Mouse (Mus musculus): ENCODE data around the gene 4430402I18Rik. TPM values are rescaled to one million over a fixed set of nuclear protein-coding genes. Genes with fewer than 3 reads are reported as not detected.

The 4430402I18Rik gene
- polyA plus RNA-seq, 1 experiment from 2014 or later: 0.19 TPM

DNA sequence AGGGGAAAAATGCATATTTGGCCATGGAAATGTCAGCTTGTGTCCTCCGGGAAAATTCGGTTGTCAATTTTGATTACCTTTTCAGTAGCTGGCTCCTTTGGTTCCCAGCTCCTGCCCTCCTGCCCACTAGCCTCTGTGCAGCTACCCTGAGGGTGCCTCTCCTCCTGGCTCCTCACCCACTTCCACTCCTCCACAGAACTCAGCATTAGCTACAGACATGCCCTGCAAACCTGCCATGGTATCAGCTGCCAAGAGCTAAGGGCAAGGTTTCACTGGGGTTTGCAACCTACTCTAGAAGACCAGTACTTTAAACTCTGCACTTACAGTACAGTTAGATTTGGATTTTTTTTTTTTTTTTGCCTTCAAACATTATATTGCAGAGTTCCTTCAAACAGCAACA lies 88.1 kb downstream of the 4430402I18Rik start:
- H3K9ac ChIP-seq (ENCODE audit: low read length): no peak overlapping the region
- no peaks in the 10 kb centered on the region for H3K9me3 ChIP-seq (ENCODE audit: control insufficient read depth, low read length)
- H3K4me3 ChIP-seq (ENCODE audit: low read depth, low read length): no peak overlapping the region
- no peaks in the 10 kb centered on the region for H3K27me3 ChIP-seq (ENCODE audit: control insufficient read depth, insufficient read depth, low read length)
- H3K36me3 ChIP-seq (ENCODE audit: control insufficient read depth, insufficient read depth, low read length): no peaks in the 10 kb centered on the region
- ATAC-seq (replicated peaks; ENCODE audit: low FRiP score) (no peak), DNase-seq (ENCODE audit: low spot score) (no peak)
- no peak overlapping the region for H3K27ac ChIP-seq (ENCODE audit: low read depth, low read length)
- H3K4me1 ChIP-seq (replicated peaks; ENCODE audit: control insufficient read depth, insufficient read depth, low read length): no peaks in the 10 kb centered on the region
- no peak overlapping the region for H3K4me2 ChIP-seq (ENCODE audit: low read depth, low read length, severe bottlenecking)
- 88% methylated on average over 2 of the region's 2 CpGs for WGBS

DNA sequence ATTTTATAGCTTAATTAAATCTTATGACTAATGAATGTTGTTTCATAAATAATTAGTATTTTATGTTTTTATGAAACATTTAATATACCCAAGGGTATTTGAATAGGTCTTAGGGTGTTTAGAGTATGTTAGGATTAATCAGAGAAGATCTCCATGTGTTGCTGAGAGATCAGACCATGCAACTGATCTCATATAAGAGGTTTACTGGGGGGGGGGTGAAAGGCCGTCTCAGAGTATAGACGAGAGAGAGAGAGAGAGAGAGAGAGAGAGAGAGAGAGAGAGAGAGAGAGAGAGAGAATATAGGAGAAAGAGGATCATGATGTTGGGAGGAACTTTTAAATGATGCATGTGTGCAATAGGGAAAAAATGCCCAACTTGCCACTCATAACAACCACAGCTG lies 97.2 kb downstream of the 4430402I18Rik start:
- DNase-seq (ENCODE audit: low spot score): no peak
- WGBS: 67% methylated on average over 2 of the region's 2 CpGs
- Histone ChIP-seq H3K4me2 (ENCODE audit: low read depth, low read length, severe bottlenecking) (no peak overlapping the region), H3K36me3 (ENCODE audit: control insufficient read depth, insufficient read depth, low read length) (no peaks in the 10 kb centered on the region), H3K9ac (ENCODE audit: low read length) (no peak overlapping the region), H3K27ac (ENCODE audit: low read depth, low read length) (no peak overlapping the region), H3K9me3 (ENCODE audit: control insufficient read depth, low read length) (no peaks in the 10 kb centered on the region), H3K4me3 (ENCODE audit: low read depth, low read length) (no peak overlapping the region), H3K4me1 (replicated peaks; ENCODE audit: control insufficient read depth, insufficient read depth, low read length) (no peaks in the 10 kb centered on the region), H3K27me3 (ENCODE audit: control insufficient read depth, insufficient read depth, low read length) (no peaks in the 10 kb centered on the region)
- no peak for ATAC-seq (replicated peaks; ENCODE audit: low FRiP score)

DNA sequence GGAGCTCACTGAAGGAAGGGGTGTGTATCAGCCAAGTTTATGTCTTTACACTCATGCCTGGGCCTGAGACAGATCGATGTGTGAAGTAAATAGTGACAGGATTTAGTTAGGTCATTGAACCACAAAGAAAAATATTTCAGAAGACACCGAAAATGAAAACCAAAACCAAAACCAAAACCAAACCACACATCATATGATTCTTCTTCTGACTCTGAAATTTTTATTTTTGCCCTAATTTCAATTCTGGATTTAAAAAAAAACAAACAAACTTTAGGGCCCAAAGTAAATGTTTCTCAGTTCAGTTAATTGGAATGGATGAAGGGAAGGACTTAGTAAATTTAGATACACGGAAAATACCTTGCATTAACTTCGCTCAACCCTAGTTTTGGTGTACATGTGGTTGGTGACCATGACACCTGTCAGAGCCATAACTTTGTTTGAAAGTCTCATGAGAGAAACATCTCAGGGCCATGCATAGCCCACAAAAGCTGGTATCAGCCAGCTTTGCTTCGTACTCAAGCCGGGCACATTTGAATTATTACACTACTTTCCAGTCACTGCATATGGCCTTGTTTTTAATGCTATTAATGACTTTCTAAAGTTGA lies 98.2 kb downstream of the 4430402I18Rik start:
- DNase-seq (ENCODE audit: low spot score) (peak; percentile 11), ATAC-seq (replicated peaks; ENCODE audit: low FRiP score) (no peak)
- H3K27me3 ChIP-seq (ENCODE audit: control insufficient read depth, insufficient read depth, low read length): no peaks in the 10 kb centered on the region
- H3K9me3 ChIP-seq (ENCODE audit: control insufficient read depth, low read length): no peaks in the 10 kb centered on the region
- no peaks in the 10 kb centered on the region for H3K36me3 ChIP-seq (ENCODE audit: control insufficient read depth, insufficient read depth, low read length)
- no peak overlapping the region for H3K4me3 ChIP-seq (ENCODE audit: low read depth, low read length)
- no peak overlapping the region for H3K4me2 ChIP-seq (ENCODE audit: low read depth, low read length, severe bottlenecking)
- no peaks in the 10 kb centered on the region for H3K4me1 ChIP-seq (replicated peaks; ENCODE audit: control insufficient read depth, insufficient read depth, low read length)
- no peak overlapping the region for H3K9ac ChIP-seq (ENCODE audit: low read length)
- WGBS: 90% methylated on average over 6 of the region's 6 CpGs
- no peak overlapping the region for H3K27ac ChIP-seq (ENCODE audit: low read depth, low read length)

DNA sequence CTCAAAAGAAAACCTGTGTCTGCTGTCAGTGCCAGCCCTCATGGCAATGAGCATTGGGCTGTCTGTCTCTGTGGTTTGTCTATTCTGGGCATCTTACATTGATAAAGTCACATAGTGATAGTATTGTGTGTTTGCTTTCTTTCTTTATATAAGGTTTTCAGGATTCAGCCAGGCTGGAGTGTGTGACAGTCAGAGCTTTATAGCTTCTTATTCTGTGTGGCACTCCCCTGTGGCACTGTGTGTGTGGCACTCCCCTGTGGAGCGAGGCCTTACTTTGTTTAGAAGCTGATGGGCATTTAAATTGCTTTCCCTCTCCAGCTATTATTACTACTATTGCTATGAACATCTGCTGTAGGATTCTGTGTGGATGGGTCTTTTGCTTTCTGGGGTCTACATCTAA lies 102.1 kb downstream of the 4430402I18Rik start:
- 92% methylated on average over 1 of the region's 1 CpGs for WGBS
- Histone ChIP-seq H3K4me2 (ENCODE audit: low read depth, low read length, severe bottlenecking) (no peak overlapping the region), H3K27me3 (ENCODE audit: control insufficient read depth, insufficient read depth, low read length) (no peaks in the 10 kb centered on the region), H3K4me1 (replicated peaks; ENCODE audit: control insufficient read depth, insufficient read depth, low read length) (no peaks in the 10 kb centered on the region), H3K4me3 (ENCODE audit: low read depth, low read length) (no peak overlapping the region), H3K27ac (ENCODE audit: low read depth, low read length) (no peak overlapping the region), H3K9ac (ENCODE audit: low read length) (no peak overlapping the region), H3K36me3 (ENCODE audit: control insufficient read depth, insufficient read depth, low read length) (no peaks in the 10 kb centered on the region), H3K9me3 (ENCODE audit: control insufficient read depth, low read length) (no peaks in the 10 kb centered on the region)
- ATAC-seq (replicated peaks; ENCODE audit: low FRiP score): no peak
- DNase-seq (ENCODE audit: low spot score): no peak

DNA sequence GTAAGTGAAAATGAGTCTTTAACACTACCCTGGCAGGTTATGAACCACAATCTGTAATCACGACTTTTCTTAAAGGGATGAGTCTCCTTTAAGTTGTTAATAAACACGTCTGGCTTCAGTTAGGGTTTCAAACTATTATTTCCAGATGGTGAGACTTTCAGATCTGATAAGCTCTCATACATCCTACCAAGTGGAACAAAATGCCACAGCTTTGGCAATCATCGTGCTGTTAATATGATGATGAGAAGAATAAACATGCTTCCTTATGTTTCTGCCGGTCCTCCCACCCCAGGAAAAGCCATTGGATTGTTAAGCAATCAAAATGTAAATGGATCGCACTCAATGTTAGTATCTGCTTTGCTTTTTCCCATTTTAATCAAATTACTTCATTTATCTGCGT lies 102.6 kb downstream of the 4430402I18Rik start:
- Histone ChIP-seq H3K27ac (ENCODE audit: low read depth, low read length) (no peak overlapping the region), H3K9ac (ENCODE audit: low read length) (no peak overlapping the region), H3K9me3 (ENCODE audit: control insufficient read depth, low read length) (no peaks in the 10 kb centered on the region), H3K36me3 (ENCODE audit: control insufficient read depth, insufficient read depth, low read length) (no peaks in the 10 kb centered on the region), H3K4me3 (ENCODE audit: low read depth, low read length) (no peak overlapping the region), H3K4me1 (replicated peaks; ENCODE audit: control insufficient read depth, insufficient read depth, low read length) (no peaks in the 10 kb centered on the region), H3K4me2 (ENCODE audit: low read depth, low read length, severe bottlenecking) (no peak overlapping the region), H3K27me3 (ENCODE audit: control insufficient read depth, insufficient read depth, low read length) (no peaks in the 10 kb centered on the region)
- DNase-seq (ENCODE audit: low spot score): no peak
- ATAC-seq (replicated peaks; ENCODE audit: low FRiP score): no peak
- 81% methylated on average over 6 of the region's 6 CpGs for WGBS

DNA sequence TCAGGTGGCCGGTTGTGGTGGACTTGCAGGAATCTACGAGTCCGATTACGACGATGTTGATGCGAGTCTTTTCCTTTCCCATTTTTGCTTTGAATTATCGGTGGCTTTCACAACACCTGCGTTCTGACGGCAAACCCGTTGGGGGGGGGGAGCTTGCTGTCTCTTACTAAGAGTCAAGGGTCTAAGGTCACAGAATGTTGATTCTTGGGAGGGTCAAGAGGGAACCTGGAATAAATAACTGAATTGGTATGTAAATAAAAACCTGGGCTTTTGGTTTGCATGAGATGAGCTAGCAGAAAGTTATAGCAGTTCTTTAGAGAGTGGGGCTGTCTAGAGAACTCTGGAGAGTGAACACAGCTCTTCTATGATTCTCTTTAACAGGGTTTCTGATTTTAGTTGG lies 104.0 kb downstream of the 4430402I18Rik start:
- no peak for ATAC-seq (replicated peaks; ENCODE audit: low FRiP score)
- 86% methylated on average over 10 of the region's 10 CpGs for WGBS
- no peaks in the 10 kb centered on the region for H3K4me1 ChIP-seq (replicated peaks; ENCODE audit: control insufficient read depth, insufficient read depth, low read length)

DNA sequence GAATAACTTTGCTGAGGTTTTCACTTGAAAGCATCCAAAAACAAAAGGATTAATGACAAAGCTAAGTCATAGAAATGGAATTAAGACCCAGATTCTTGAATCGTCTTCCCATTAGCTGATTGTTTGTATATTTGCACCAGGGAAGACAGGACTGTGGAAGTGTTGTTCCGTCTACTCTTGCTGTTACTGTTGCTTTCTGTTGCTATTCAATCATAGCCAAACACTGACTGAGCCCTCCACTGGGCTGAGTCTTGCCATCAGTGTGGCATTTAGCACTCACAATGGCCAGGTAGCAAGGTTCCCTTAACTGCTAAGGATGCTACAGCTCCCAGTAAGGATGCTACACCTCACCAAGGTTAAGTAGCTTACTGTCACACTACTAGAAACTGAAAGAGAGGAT lies 107.4 kb downstream of the 4430402I18Rik start:
- H3K27ac ChIP-seq (ENCODE audit: low read depth, low read length): no peak overlapping the region
- no peaks in the 10 kb centered on the region for H3K4me1 ChIP-seq (replicated peaks; ENCODE audit: control insufficient read depth, insufficient read depth, low read length)
- no peaks in the 10 kb centered on the region for H3K27me3 ChIP-seq (ENCODE audit: control insufficient read depth, insufficient read depth, low read length)
- no peak overlapping the region for H3K4me2 ChIP-seq (ENCODE audit: low read depth, low read length, severe bottlenecking)
- ATAC-seq (replicated peaks; ENCODE audit: low FRiP score) (no peak), DNase-seq (ENCODE audit: low spot score) (no peak)
- no peak overlapping the region for H3K9ac ChIP-seq (ENCODE audit: low read length)
- H3K9me3 ChIP-seq (ENCODE audit: control insufficient read depth, low read length): no peaks in the 10 kb centered on the region
- WGBS: 94% methylated on average over 2 of the region's 2 CpGs
- H3K36me3 ChIP-seq (ENCODE audit: control insufficient read depth, insufficient read depth, low read length): no peaks in the 10 kb centered on the region
- H3K4me3 ChIP-seq (ENCODE audit: low read depth, low read length): no peak overlapping the region

More for the DNA sequence above, 104.0 kb downstream of the 4430402I18Rik start:
- DNase-seq (ENCODE audit: low spot score): no peak
- H3K4me3 ChIP-seq (ENCODE audit: low read depth, low read length): no peak overlapping the region
- H3K27me3 ChIP-seq (ENCODE audit: control insufficient read depth, insufficient read depth, low read length): no peaks in the 10 kb centered on the region
- H3K27ac ChIP-seq (ENCODE audit: low read depth, low read length): no peak overlapping the region
- no peak overlapping the region for H3K9ac ChIP-seq (ENCODE audit: low read length)
- H3K4me2 ChIP-seq (ENCODE audit: low read depth, low read length, severe bottlenecking): no peak overlapping the region
- no peaks in the 10 kb centered on the region for H3K9me3 ChIP-seq (ENCODE audit: control insufficient read depth, low read length)
- H3K36me3 ChIP-seq (ENCODE audit: control insufficient read depth, insufficient read depth, low read length): no peaks in the 10 kb centered on the region

DNA sequence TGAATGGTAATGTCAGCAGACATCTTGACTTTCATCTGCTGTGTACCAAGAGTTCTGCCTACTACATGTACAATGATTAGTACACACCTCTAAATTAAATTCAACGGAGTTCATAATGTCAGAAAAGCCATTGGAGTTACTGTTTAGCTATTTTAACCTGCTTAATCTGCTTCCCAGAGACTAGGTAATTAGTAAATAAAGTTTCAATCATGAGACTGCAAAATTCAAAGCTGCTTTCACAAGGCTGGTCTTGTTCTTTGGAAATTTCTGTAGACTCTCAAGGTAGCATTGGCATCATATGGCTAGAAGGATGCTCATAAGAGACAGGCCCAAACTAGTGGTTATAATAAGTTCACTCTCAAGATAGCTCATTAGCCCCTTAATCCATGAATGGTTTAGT lies 112.8 kb downstream of the 4430402I18Rik start:
- H3K27ac ChIP-seq (ENCODE audit: low read depth, low read length): no peak overlapping the region
- H3K4me1 ChIP-seq (replicated peaks; ENCODE audit: control insufficient read depth, insufficient read depth, low read length): no peaks in the 10 kb centered on the region
- no peak overlapping the region for H3K4me2 ChIP-seq (ENCODE audit: low read depth, low read length, severe bottlenecking)
- H3K9ac ChIP-seq (ENCODE audit: low read length): no peak overlapping the region
- ATAC-seq (replicated peaks; ENCODE audit: low FRiP score): no peak
- 73% methylated on average over 1 of the region's 1 CpGs for WGBS
- H3K9me3 ChIP-seq (ENCODE audit: control insufficient read depth, low read length): no peaks in the 10 kb centered on the region
- H3K27me3 ChIP-seq (ENCODE audit: control insufficient read depth, insufficient read depth, low read length): no peaks in the 10 kb centered on the region
- no peak overlapping the region for H3K4me3 ChIP-seq (ENCODE audit: low read depth, low read length)
- DNase-seq (ENCODE audit: low spot score): no peak
- no peaks in the 10 kb centered on the region for H3K36me3 ChIP-seq (ENCODE audit: control insufficient read depth, insufficient read depth, low read length)

DNA sequence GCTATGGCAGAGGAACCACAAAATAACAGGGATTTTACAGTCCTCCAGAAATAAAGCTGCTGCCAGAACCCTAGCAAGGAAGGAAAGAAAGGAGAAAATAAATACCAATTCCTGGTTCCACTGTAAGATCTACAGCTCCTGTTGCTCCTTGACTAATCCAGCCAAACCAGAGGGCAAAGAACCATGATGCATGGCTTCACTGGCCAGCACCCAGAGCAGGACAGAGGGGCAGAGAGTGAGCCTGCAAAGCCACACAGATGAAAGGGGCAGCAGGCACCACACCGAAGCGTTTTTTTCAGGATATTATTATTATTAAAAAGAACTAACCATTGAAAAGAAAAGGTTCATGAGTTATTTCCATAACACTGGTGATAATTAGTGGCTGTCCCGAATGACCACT lies 115.6 kb downstream of the 4430402I18Rik start:
- H3K4me2 ChIP-seq (ENCODE audit: low read depth, low read length, severe bottlenecking): no peak overlapping the region
- ATAC-seq (replicated peaks; ENCODE audit: low FRiP score): no peak
- no peak for DNase-seq (ENCODE audit: low spot score)
- WGBS: 79% methylated on average over 3 of the region's 3 CpGs
- H3K4me1 ChIP-seq (replicated peaks; ENCODE audit: control insufficient read depth, insufficient read depth, low read length): no peaks in the 10 kb centered on the region
- H3K9ac ChIP-seq (ENCODE audit: low read length): no peak overlapping the region
- no peaks in the 10 kb centered on the region for H3K36me3 ChIP-seq (ENCODE audit: control insufficient read depth, insufficient read depth, low read length)
- H3K27me3 ChIP-seq (ENCODE audit: control insufficient read depth, insufficient read depth, low read length): no peaks in the 10 kb centered on the region
- no peak overlapping the region for H3K4me3 ChIP-seq (ENCODE audit: low read depth, low read length)
- H3K27ac ChIP-seq (ENCODE audit: low read depth, low read length): no peak overlapping the region
- H3K9me3 ChIP-seq (ENCODE audit: control insufficient read depth, low read length): no peaks in the 10 kb centered on the region

Data from forebrain, embryonic 11.5 days (tissue).